Mouse (Mus musculus) myocyte (in vitro differentiated cells): ENCODE results near the gene Aplnr. TPM values are rescaled to one million over a fixed set of nuclear protein-coding genes. Genes with fewer than 3 reads are reported as not detected.

ENCODE experiments used
- H3K27me3 ChIP-seq: one replicate; pipeline ENCODE4 v1.6.1; 2011; ENCODE audit not compliant: control insufficient read depth, insufficient read depth, insufficient read length
- H3K36me3 ChIP-seq: one replicate; pipeline ENCODE4 v1.6.1; 2011; ENCODE audit not compliant: control insufficient read depth, insufficient read depth
- H3K4me2 ChIP-seq: one replicate; pipeline ENCODE4 v1.6.1; 2011; ENCODE audit warnings: low read depth, control low read depth
- H3K4me3 ChIP-seq: one replicate; pipeline ENCODE4 v1.5.1; 2011; ENCODE audit warnings: mild to moderate bottlenecking, control low read depth, moderate library complexity
- H3K79me2 ChIP-seq: one replicate; pipeline ENCODE4 v1.6.1; 2011; ENCODE audit not compliant: control insufficient read depth, insufficient read depth
- H3ac ChIP-seq: one replicate; pipeline ENCODE4 v1.6.1; 2011; ENCODE audit not compliant: control insufficient read depth, insufficient read length
- CEBPB ChIP-seq: IDR thresholded peaks from 2 replicates; pipeline ENCODE4 v1.6.1; 2011; ENCODE audit warnings: mild to moderate bottlenecking, moderate library complexity; ENCODE audit not compliant: poor library complexity, insufficient read depth, severe bottlenecking
- E2F4 ChIP-seq: IDR thresholded peaks from one replicate; pipeline ENCODE4 v1.6.1; 2011; ENCODE audit warnings: mild to moderate bottlenecking, control low read depth, moderate library complexity; ENCODE audit not compliant: insufficient read depth
- MAX ChIP-seq: IDR thresholded peaks from one replicate; pipeline ENCODE4 v1.6.1; 2011; ENCODE audit warnings: low read depth, mild to moderate bottlenecking, control low read depth
- MYOD1 ChIP-seq, 3 experiments: IDR thresholded peaks; one replicate each; pipeline ENCODE4 v1.6.1; 2011; ENCODE audit warnings: control low read depth in 2 of 3, low read depth in 2 of 3, mild to moderate bottlenecking in 2 of 3, moderate library complexity in 1 of 3; ENCODE audit not compliant: insufficient read length in 2 of 3, control insufficient read depth in 1 of 3
- MYOG ChIP-seq, 3 experiments: IDR thresholded peaks; one replicate each; pipeline ENCODE4 v1.6.1; 2011; ENCODE audit warnings: control low read depth in 2 of 3, low read depth in 2 of 3, mild to moderate bottlenecking in 2 of 3; ENCODE audit not compliant: insufficient read length in 2 of 3, control insufficient read depth in 1 of 3, insufficient read depth in 1 of 3
- POLR2A ChIP-seq: IDR thresholded peaks from one replicate; pipeline ENCODE4 v1.6.1; 2011; ENCODE audit warnings: low read depth, mild to moderate bottlenecking, control low read depth, moderate library complexity; ENCODE audit not compliant: insufficient read length
- POLR2AphosphoS2 ChIP-seq: IDR thresholded peaks from one replicate; pipeline ENCODE4 v1.6.1; 2011; ENCODE audit warnings: low read depth, control low read depth; ENCODE audit not compliant: insufficient read length
- REST ChIP-seq: IDR thresholded peaks from one replicate; pipeline ENCODE4 v1.6.1; 2011; ENCODE audit warnings: mild to moderate bottlenecking, control low read depth, moderate library complexity; ENCODE audit not compliant: insufficient read depth, insufficient read length
- SRF ChIP-seq: IDR thresholded peaks from one replicate; pipeline ENCODE4 v1.6.1; 2011; ENCODE audit warnings: low read depth; ENCODE audit not compliant: control insufficient read depth, insufficient read length
- TCF12 ChIP-seq: IDR thresholded peaks from one replicate; pipeline ENCODE4 v1.6.1; 2011; ENCODE audit warnings: mild to moderate bottlenecking, control low read depth; ENCODE audit not compliant: poor library complexity, insufficient read depth, severe bottlenecking
- TCF3 ChIP-seq: IDR thresholded peaks from one replicate; pipeline ENCODE4 v1.6.1; 2011; ENCODE audit warnings: low read depth, control low read depth; ENCODE audit not compliant: insufficient read length
- USF1 ChIP-seq: IDR thresholded peaks from one replicate; pipeline ENCODE4 v1.6.1; 2011; ENCODE audit warnings: low read depth, mild to moderate bottlenecking, control low read depth, moderate library complexity
- polyA plus RNA-seq: library from polyadenylated mRNA; unstranded; fragments of >200 nt; fragmentation: generic; extraction: Trizol; gene quantifications from one replicate; pipeline ENCODE4 v1.2.1, GENCODE M21; 2012; ENCODE audit warnings: missing spikeins

The Aplnr gene
- polyA plus RNA-seq, 1 experiment = 0.06 TPM

- Histone ChIP-seq H3K4me2 (no peak overlapping the region), H3K36me3 (no peaks in the 10 kb centered on the region), H3ac (no peak overlapping the region), H3K79me2 (no peaks in the 10 kb centered on the region), H3K27me3 (no peaks in the 10 kb centered on the region), H3K4me3 (no peak overlapping the region)
- no peak for TF ChIP-seq POLR2AphosphoS2
- TF ChIP-seq REST = no peak
- TF ChIP-seq MAX = no peak
- no peak for TF ChIP-seq SRF
- no peak for TF ChIP-seq MYOD1 (IDR thresholded peaks at IDR 0.05; ENCODE audit: control insufficient read depth in 1 of 3, insufficient read length in 2 of 3, low read depth in 2 of 3)
- no peak for TF ChIP-seq E2F4
- no peak for TF ChIP-seq CEBPB
- no peak for TF ChIP-seq TCF12
- TF ChIP-seq USF1 = no peak
- TF ChIP-seq TCF3 = no peak
- no peak for TF ChIP-seq POLR2A
- no peak for TF ChIP-seq MYOG (IDR thresholded peaks at IDR 0.05; ENCODE audit: control insufficient read depth in 1 of 3, insufficient read depth in 1 of 3, insufficient read length in 2 of 3, low read depth in 2 of 3)
Observed at GRCm38 (mm10) chr2:85095906-85096305, 40.1 kb upstream of the Aplnr start.

- TF ChIP-seq SRF (no peak), TCF12 (no peak), E2F4 (no peak), MYOG (IDR thresholded peaks at IDR 0.05; ENCODE audit: control insufficient read depth in 1 of 3, insufficient read depth in 1 of 3, insufficient read length in 2 of 3, low read depth in 2 of 3) (no peak), CEBPB (peak; percentile 9; the same call in 1 of the 2 replicates)
- Histone ChIP-seq H3K79me2 (no peaks in the 10 kb centered on the region), H3K4me2 (peak overlapping the region; percentile 75), H3ac (no peak overlapping the region), H3K4me3 (no peak overlapping the region), H3K27me3 (no peaks in the 10 kb centered on the region), H3K36me3 (no peaks in the 10 kb centered on the region)
Observed at GRCm38 (mm10) chr2:85098014-85098413, 38.0 kb upstream of the Aplnr start.

GRCm38 (mm10) chr2:85098824-85099511, 37.1 kb upstream of the Aplnr start:
- Histone ChIP-seq H3ac (no peak overlapping the region), H3K4me3 (peak overlapping the region; percentile 10), H3K79me2 (no peaks in the 10 kb centered on the region), H3K4me2 (peak overlapping the region; percentile 75), H3K27me3 (no peaks in the 10 kb centered on the region), H3K36me3 (no peaks in the 10 kb centered on the region)
- TF ChIP-seq POLR2A = peak; percentile 35
- no peak for TF ChIP-seq TCF12

- Histone ChIP-seq H3K27me3 (no peaks in the 10 kb centered on the region), H3K36me3 (no peaks in the 10 kb centered on the region), H3K79me2 (no peaks in the 10 kb centered on the region), H3K4me3 (no peak overlapping the region), H3K4me2 (no peak overlapping the region), H3ac (no peak overlapping the region)
- TF ChIP-seq MYOD1 (IDR thresholded peaks at IDR 0.05; ENCODE audit: control insufficient read depth in 1 of 3, insufficient read length in 2 of 3, low read depth in 2 of 3) (peak in 1 of 3 experiments; percentile 16), REST (no peak)
Observed at GRCm38 (mm10) chr2:85103201-85103600, 32.8 kb upstream of the Aplnr start.

GRCm38 (mm10) chr2:85105426-85106013, 30.5 kb upstream of the Aplnr start:
- Histone ChIP-seq H3K36me3 (no peaks in the 10 kb centered on the region), H3ac (no peak overlapping the region), H3K79me2 (no peaks in the 10 kb centered on the region), H3K4me3 (no peak overlapping the region), H3K4me2 (no peak overlapping the region), H3K27me3 (no peaks in the 10 kb centered on the region)
- no peak for TF ChIP-seq POLR2A
